Mouse (Mus musculus) liver, embryonic 14.5 days (tissue): ENCODE data around the gene Slc25a19.

Source experiments
- CTCF ChIP-seq: IDR thresholded peaks from 2 replicates; pipeline ENCODE4 v1.5.1; 2016; ENCODE audit warnings: antibody characterized with exemption, low read depth, control low read depth
- EP300 ChIP-seq: IDR thresholded peaks from 2 replicates; pipeline ENCODE4 v1.6.1; 2016; ENCODE audit warnings: antibody characterized with exemption, low read depth

- TF ChIP-seq EP300, result no peak
- TF ChIP-seq CTCF, result no peak
Measured at GRCm38 (mm10) chr11:115579080-115579479, 49.0 kb downstream of the Slc25a19 start.
